Mouse (Mus musculus): ENCODE measurements at regions not wholly inside any gene's neighbourhood (a gene's known extent, or its start where the extent isn't known, plus 50 kb on each side); places are given as distances from the start of the nearest gene placed in this dataset.
"Not testable (repeated sequence)": the region's sequence is repeated elsewhere in the genome, so short reads cannot be mapped to it uniquely, and the experiment has no call there.

DNA sequence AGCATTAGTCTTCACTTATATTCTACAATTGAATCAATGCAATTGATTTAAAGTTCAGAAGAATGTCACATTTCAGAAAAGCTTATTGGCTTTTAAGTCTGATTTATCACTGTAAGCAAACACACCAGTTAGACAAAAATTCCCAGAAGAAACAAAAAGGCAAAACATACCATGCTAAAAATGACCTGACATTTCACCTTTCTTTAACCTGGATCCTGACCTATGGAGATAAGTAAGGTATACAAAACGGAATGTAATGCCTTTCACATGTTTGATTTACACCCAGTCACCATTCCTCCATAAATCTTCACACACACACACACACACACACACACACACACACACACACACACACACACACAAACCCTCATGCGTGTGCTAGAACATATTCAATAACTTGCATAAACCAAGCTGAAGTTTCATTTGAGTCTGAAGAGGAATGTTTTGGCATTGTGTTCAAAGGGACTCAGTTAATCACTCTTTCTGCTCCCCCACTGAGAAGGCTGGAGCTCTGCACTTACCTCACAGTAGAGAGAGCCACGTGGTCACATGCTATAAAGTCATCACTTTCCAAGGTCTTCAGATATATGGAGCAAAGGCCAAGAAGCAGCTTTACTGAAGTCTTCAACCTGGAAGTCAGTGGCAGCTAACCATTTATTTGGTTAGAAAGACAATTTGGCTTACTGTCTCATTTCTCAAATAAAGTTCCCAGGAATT lies 307.6 kb upstream of the Flrt2 start:
- intact Hi-C loops (cut with DNase I): no loop called here

DNA sequence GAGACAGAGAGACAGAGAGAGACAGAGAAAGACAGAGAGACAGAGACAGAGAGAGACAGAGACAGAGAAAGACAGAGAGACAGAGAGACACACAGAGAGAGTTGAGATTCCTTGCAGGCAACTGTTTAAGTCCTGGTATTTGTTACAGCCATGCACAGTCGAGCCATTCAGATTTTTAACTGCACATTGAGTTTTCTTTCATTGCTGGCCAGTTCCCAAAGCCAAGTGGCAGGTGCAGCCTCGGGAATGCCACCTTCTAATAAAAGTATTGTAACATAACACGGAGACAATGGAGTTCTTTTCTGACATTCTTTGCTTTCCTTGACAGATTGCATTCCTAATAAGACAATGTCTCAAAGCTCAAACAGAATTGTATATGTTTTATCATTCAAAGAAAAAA lies 306.3 kb upstream of the Flrt2 start:
- DNase-seq: no peak
- intact Hi-C loops (cut with DNase I): no loop called here

More for the DNA sequence above, 307.6 kb upstream of the Flrt2 start:
- DNase-seq: no peak

DNA sequence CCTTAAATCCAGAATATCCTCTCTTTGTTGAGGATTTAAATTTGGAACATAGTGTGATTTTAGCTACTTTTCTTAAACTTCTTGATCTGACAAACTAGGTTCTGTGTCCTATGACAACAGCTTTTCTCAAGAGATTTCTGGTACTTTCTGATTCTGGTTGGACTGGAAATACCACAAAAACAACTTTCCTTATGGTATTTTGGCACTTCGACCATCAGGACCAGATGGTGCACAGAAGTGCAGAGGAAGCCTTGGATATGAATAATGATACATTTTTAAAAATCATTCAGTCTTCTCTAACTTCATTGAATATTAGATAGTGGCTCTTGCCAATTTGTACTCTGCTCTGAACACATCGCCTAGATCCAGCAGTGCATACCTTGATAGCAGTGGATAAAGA lies 303.8 kb upstream of the Flrt2 start:
- DNase-seq: no peak
- intact Hi-C loops (cut with DNase I): no loop called here

DNA sequence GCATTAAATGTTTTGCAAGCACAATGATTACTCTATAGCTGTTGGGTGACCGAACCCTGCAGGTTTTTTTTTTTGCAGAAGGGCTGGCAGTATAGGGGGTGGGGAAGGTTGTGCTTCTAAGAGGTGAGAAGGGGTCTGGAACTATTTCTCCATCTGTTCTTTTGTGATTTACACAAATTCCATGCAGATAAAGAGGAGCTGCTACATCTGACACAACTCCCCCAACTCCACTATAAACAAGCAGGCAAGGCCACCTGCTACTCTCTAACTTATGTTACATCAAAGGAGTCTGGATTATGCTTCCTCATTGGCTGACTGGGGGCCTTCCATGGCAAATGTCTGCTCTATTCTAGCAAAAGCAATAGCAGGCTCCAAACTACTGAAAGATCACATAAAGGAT lies 299.2 kb upstream of the Flrt2 start:
- DNase-seq: no peak
- intact Hi-C loops (cut with DNase I): no loop called here

DNA sequence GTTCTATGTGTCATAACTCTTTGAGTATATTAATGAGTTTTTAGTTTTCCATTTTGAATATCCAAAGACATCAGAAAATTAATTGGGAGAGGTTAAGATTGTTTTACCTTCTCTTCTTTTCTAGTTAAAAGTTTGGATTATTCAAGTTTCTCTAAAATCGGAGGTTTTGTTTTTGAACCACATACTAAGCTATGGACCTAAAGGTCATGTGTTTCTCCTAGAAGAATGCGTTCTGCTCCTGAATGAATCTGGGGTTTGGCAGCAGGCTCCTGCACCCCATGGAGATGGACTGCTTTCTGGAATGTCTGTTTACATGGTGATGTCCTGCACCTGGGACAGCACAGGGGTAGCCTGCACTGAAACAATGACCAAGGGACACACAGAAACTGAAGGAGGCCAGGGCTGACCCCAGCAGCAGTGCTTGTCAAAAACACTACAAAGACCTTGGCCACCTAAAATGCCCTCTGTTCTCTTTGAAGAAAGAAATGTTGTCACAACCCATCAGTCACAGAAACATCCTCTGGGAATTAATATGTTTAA lies 297.0 kb upstream of the Flrt2 start:
- intact Hi-C loops (cut with DNase I): no loop called here
- DNase-seq: no peak

DNA sequence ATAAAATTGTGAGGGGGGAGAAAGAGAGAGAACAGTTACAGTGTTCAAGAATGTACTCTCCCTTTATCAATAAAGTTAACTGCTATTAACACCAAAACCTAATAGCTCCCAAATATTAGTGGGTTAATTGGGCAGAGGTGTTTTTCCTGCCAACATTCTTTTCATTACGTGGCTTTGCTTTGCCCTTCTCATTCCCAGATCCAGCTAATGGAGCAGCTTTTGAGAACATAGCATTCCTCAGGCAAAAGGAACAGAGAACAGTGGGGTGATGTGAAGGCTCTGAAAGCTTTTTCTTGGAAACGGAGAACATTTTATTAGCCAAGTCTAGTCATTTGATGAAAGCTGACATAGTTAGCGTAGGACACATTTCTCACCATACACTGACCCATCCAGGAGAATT lies 271.2 kb upstream of the Flrt2 start:
- DNase-seq: peak; percentile 4 to 6
- intact Hi-C loops (cut with DNase I): no loop called here

DNA sequence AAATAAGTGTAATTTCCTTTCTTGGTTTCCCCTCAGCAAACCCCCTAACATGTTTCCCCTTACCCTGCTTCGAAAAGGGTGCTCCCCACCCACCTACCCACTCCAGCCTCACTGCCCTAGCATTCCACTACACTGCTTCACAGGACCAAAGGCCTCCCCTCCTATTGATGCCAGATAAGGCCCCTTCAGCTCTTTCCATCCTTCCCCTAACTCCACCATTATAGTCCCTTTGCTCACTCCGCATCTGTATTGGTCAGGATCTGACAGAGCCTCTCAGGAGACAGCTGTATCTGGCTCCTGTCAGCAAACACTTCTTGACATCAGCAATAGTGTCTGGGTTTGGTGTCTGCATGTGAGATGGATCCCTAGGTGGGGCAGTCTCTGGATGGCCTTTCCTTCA lies 267.3 kb upstream of the Flrt2 start:
- no peak for DNase-seq
- intact Hi-C loops (cut with DNase I): no loop called here

DNA sequence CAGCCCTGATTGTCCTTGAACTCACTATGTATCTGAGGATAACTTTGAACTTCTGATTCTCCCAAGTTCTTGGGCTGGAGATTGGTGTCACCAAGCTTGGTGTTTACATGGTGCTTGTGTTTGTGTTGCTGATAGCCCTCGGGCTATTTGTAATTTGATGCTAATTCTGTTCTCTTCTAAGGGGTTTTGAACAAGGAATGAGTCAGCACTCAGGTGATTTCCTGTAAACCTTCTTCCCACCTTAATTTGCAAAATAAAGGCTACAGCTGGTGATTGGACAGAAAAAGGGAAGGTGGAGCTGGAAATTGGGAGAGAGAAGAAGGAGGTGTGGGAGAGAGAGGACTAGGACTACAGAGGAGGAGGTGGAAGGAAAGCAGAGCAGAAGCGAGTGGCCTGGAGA lies 254.8 kb upstream of the Flrt2 start:
- intact Hi-C loops (cut with DNase I): no loop called here
- no peak for DNase-seq

DNA sequence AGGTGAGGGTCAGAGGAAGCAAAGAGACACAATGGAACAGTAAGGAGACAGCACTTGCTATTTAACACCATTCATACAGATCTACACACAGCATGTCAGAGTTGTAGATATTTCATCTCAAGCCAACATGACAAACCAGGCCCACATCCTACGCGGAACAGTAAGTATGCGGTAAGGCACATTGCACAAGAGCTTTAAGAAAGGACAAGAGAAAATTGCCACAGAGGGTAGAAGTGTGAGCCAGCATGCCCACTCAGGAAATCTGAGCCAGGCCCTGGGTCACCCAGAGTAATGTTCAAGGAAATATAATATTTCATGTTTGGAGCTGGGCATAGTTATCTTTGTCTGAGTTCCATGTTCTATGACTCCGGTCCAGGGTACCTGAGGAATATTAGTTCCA lies 234.5 kb upstream of the Flrt2 start:
- intact Hi-C loops (cut with DNase I): no loop called here
- DNase-seq: no peak

DNA sequence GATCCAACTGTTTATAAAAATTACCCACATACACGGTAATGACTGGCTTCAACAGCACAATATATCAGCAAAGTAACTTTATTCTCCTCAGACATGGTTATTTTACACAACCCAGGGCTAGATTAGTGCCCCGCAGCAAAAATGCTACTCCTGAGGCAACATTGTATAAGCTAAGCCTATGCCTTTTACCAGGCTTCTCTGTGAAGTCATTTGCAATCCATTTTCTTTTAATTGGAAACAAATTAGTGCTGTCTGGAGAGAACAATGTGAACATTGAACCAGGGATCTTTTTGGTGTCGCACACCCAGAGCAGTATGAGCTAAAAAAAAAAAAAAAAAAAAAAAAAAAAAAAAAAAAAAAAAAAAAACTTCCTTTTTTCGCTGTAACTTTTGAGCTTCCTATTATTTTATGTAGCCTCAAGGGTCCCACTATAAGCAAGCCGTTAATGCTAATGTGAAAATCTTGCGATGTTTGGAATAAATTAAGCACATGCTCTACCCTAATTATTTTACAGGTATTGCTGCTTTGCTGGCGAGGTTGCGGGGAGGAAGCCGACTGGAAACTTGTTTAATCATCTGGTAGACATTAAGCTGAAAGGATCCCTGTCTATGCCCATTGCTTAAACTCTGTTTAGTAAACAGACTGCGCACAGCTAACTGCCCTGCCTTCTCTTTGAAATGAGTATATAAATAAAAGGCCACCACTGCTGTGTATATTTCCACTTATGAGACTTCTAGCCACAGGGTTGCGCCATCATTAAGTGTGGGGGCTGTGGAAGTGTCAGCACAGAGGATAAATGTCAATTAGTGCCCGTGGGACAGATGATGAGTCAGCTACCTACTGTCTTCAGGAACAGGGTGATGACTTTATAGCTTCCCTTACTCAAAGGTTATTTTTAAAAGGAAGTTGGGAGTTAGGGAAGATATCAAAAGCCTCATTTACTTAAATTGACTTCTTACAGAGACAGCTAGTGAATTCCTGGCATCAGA lies 225.2 kb upstream of the Flrt2 start:
- no peak for DNase-seq
- intact Hi-C loops (cut with DNase I): no loop called here

DNA sequence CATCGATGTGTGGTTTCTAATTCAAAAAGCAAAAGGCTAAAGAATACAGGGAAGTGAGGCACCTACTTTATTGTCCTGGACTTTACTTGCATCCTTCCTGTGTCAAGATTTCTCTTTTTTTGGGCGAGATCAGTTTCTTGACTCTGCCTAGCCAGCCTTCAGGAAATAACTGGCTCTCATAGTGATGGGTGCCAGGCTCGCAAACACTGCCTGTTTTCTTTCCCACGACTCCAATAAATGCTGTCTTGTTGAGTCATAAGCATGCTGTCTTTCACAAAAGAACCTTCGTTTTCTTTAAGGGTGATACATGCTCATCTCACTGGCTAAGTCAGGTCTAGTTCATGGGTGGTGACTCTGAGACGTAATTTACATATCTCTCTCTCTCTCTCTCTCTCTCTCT lies 222.1 kb upstream of the Flrt2 start:
- intact Hi-C loops (cut with DNase I): no loop called here
- no peak for DNase-seq

DNA sequence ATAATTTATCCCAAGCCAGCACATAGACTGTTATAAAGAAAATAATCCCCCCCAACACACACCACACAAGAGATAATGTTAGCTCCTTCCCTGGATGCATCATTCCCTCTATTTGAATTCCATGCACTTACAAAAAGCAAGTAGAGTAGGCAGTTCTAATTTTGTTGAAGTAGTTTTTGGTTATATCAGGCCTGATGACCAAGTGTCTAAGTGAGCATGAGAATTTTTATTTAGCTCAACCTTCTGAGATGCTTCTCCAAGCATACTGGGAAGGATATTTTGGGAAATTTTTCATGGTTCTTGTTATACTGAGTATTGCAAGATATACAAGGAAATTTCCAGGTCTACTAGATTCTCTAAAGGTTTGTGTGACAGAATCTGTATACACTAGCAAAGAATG lies 205.5 kb upstream of the Flrt2 start:
- intact Hi-C loops (cut with DNase I): no loop called here
- DNase-seq: no peak

DNA sequence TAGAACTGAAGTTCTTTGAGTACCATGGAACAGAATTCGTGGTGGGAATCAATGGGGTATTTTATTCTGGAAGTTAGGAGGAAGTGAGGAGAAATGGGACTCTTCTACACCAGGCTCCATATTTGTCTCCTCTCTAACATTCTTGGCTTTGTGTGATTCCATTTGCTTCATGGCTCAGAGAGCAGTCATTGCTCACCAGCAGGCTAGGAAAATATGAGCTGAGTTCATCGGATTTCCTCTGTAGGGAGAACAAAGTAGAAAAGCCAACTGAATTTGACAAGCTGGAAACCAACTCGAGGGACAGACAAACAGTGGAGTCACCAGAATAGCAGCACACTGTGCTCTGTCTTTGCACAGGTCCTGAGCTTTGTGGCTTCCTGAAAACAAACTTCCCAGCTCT lies 203.7 kb upstream of the Flrt2 start:
- no peak for DNase-seq
- intact Hi-C loops (cut with DNase I): no loop called here

DNA sequence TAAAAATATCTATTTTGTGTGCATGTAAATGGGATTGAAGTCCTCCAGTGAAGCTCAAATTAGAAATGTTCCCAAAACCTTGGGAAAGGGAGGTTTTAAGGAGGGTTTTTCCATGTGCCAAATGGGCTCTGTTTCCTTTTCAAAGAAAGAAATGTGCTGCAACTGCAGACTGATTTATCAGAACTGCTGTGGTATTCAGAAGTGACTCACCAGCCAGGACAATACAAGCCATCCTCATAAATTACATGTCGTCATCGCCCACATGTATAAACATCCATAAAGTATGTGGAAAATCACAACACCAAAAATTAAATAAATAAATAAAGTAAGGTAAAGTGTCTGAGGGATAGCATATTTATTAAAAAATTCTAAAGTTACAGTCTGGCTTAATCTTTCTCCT lies 202.7 kb upstream of the Flrt2 start:
- no peak for DNase-seq
- intact Hi-C loops (cut with DNase I): no loop called here

DNA sequence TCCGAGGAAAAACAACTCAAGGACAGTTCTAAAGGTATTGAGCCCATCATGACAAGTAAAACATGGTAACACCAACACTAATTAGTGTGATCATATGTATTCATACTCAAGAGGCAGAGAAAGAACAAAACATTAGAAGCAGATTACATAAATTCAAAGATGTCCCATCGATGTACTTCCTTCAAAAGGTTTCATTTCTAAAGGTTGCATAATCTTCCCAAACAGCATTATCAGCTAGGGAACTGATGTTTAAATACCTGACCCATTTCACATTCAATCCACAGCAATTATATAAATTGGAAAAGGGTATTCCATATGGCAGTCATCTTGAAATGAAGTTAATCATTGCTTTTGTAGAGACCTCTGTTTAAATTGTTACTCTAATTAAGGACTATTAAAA lies 202.2 kb upstream of the Flrt2 start:
- DNase-seq: no peak
- intact Hi-C loops (cut with DNase I): no loop called here

DNA sequence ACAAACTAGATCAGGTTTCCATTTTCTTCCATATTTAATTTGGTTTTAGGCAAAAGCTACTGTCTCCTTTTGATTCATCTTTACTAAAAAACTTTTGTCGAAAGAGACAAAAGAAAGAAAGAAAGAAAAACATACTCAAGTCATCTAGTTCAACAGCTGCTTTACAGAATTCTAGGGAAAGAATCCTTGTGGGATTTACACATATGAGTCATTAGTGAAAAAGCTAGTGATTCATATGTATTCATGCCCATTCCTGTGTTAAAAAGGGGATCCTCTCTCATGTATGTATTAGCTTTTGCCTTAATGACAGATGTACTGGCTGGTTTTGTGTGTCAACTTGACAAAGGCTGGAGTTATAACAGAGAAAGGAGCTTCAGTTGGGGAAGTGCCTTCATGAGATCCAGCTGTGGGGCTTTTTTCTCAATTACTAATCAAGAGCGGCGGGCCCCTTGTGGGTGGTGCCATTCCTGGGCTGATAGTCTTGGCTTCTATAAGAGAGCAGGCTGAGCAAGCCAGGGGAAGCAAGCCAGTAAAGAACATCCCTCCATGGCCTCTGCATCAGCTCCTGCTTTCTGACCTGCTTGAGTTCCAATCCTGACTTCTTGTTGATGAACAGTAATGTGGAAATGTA lies 200.1 kb upstream of the Flrt2 start:
- DNase-seq: peak; percentile 23 to 30

DNA sequence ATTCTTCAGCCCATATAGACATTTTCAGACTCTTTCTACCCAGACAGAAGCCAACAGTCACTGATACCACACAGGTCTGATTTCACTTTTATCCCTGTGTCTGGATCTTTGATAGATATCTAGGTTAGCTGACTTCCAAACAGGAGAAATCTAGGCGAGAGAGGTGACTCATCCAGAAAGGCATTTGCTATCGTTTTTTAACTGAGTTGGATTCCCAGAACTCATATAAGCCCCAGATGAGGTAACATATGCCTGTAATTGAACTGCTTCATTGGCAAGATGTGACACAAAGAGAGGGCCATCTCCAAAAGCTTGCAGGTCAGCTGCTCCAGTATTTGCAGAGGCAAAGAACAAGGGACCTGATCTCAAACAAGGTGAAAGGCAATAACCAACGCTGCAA lies 190.6 kb upstream of the Flrt2 start:
- no peak for DNase-seq
- intact Hi-C loops (cut with DNase I): no loop called here

More for the DNA sequence above, 200.1 kb upstream of the Flrt2 start:
- intact Hi-C loops (cut with DNase I): not testable (repeated sequence)

DNA sequence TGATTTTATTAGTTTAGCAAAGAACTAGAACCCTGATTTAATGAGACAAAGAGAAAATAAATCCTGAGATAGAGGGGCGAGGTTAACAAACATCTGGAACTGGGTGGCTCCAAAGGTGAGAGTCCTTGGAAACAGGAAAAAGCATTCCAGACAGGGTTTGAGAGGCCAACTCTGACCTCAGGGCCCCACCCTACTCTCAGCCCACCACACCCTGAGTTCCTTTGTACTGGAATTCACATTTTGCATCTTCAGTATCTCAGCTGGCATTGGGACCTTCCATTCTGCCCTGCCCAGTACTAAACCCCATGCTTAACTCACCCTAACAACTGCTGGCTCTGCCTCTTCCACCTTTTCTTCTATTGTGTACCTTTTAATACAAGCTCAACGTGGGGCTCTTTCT lies 172.0 kb upstream of the Flrt2 start:
- DNase-seq: no peak
- intact Hi-C loops (cut with DNase I): no loop called here

DNA sequence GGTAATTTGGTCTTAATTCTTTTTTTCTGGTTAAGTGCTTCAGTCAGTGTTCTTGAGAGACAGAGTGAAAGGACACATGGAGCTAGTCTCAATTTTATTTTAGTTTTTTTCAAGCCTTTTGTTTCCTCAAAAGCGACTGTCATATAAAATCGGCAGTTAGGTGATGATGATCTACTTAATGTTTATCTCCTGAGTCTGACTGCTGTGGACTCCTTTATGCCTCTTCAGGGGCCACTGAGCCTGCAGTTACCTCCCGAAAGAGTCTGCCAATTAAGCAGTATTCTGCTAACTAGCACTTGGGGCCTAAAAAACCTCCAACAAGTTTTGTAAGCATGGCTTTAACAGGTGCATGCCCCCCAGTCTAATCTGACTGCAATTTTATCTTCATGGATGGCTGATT lies 170.0 kb upstream of the Flrt2 start:
- intact Hi-C loops (cut with DNase I): no loop called here
- DNase-seq: no peak

DNA sequence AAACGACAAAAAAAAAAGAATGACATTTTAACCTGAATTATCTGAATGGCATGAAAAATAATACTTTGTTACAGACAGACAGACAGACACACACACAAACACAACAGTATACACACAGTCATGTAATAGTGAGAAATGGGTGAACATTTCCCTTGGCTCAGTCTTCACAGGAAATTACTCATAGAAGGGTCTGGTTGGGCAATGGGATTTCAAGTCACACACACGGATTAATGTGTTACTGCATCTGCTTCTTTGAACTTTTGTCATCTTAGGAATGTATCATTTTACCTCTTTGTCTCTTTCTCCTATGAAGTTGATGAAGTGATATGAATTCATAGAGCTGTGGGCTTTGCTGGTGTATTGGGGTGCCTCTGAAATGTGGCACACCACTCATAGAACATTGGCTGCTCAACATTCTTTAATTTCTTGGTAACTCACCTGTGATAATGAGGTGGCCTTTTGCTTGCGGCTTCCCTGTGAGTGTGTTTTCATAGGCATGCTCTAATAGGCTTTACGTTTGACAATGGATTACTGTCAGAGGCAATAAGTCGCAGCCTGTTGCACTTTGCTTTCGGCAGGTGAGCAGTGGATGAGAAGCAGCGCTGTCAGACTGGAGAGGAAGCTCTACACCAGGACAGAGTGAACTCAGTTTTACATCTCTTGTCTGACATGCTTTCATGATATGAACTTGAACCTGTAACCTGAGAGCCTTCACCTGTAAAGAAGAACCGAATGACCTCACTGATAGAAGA lies 158.0 kb upstream of the Flrt2 start:
- no peak for DNase-seq
- intact Hi-C loops (cut with DNase I): no loop called here

DNA sequence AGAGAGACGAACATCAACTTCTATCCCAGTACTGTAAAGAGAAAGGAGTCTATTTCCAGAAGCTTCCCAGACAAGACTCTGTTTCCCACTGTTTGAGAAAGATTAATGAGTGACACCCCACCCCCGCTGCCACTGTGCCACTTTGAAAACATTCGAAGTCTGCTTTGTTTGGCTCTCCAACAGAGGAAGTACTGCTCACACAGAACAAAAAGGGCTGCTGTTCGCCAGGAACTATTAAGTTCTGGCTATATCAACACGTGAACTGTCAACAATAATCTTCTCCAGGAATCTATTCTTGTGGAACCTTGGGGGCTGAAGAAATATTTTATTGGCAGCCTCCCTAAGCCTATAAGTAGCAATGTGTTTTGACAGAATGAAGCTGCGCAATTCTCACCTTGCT lies 144.7 kb upstream of the Flrt2 start:
- intact Hi-C loops (cut with DNase I): no loop called here
- peak in 1 of 2 experiments; percentile 4 for DNase-seq

All from heart, postnatal 10 days (tissue).